Mouse (Mus musculus) cerebellum, postnatal 14 days (tissue): ENCODE data around the gene Uap1l1.

Source experiments
- DNase-seq, 2 experiments: peaks; one replicate each; pipeline ENCODE4 v3.0.0; 2021; ENCODE audit warnings: mixed read lengths in 2 of 2

Gene Uap1l1

GRCm38 (mm10) chr2:25310969-25311368 is 54.5 kb downstream of the Uap1l1 start:
- peak; percentile 50 to 60 for DNase-seq

DNA sequence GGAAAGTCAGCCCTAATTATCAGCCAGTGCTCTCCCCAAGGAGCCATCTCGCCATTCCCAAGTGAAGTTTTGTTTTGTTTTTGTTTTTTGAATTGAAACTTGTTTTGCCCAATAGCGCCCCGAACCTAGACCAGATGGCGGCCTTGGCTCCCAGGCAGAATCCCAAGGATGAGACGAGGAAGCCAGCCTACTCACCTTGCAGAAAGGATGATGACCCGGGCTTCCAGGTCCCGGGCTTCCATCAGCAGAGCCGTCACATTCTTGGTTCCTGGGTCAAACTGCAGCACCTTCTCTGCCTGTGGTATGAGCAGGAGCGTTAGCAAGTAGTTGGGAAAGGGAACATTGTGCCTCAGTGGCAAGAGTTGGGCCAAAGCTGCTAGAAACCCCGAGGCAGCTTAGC is 55.3 kb downstream of the Uap1l1 start:
- peak in 1 of 2 experiments; percentile 58 for DNase-seq
